Comparison of ENCODE assay signal across 8 mouse cellular contexts in genomic region chr11:9116121-9116520, GRCm38 (mm10). TPM values are rescaled to one million over a fixed set of nuclear protein-coding genes. Genes with fewer than 3 reads are reported as not detected.
A peak's percentile ranks its signal among the peaks of the same experiment; 100 is the strongest.
DNase-seq lines count a peak whose midpoint lies in the region; ATAC-seq and TF ChIP-seq lines count a peak whose summit lies in the region.

No protein-coding gene starts in this region.

- 0 out of 2 replicates have a peak overlapping the region, but pooled peaks have one; percentile 12 for H3K4me2 ChIP-seq in forebrain, embryonic 11.5 days (ENCODE audit: low read depth, low read length, severe bottlenecking)
- H3K4me2 ChIP-seq in forebrain, embryonic 15.5 days (replicated peaks), result no peak overlapping the region
- H3K4me2 ChIP-seq in CH12.LX (ENCODE audit: insufficient read depth, low read depth, poor library complexity, severe bottlenecking), result peak overlapping the region; percentile 87
- peak overlapping the region; percentile 25; the same call in 1 of the 2 replicates for H3K4me2 ChIP-seq in forebrain, embryonic 14.5 days (ENCODE audit: low read length)
- H3K4me2 ChIP-seq in liver, embryonic 15.5 days, result peak overlapping the region; percentile 38

- no peak for DNase-seq in forebrain, embryonic 11.5 days (ENCODE audit: low spot score)
- no peak for DNase-seq in CH12.LX (ENCODE audit: extremely low read depth)
- no peak for DNase-seq in forebrain, embryonic 14.5 days (ENCODE audit: low spot score)
- DNase-seq in frontal cortex, postnatal 25 days (ENCODE audit: low spot score in 2 of 2), result no peak
- no peak for DNase-seq in layer of hippocampus, adult 9-10 months (ENCODE audit: low spot score)
- DNase-seq in ovary, adult 18-20 months (ENCODE audit: low spot score), result no peak

- in situ Hi-C loops in CH12.LX (cut with MboI; ENCODE audit: low pct_ligation_motif_present, low pct_unique_long_range_greater_than_20kb, low sequenced_read_pairs), result no loop called here

- dilution Hi-C loops in CH12.LX (cut with MboI; ENCODE audit: extremely low pct_ligation_motif_present, extremely low pct_unique_long_range_greater_than_20kb, low sequenced_read_pairs), result no loop called here

- no peak for ATAC-seq in forebrain, embryonic 11.5 days (replicated peaks; ENCODE audit: low FRiP score)
- ATAC-seq in forebrain, embryonic 15.5 days (replicated peaks), result no peak
- no peak for ATAC-seq in forebrain, embryonic 14.5 days
- no peak for ATAC-seq in liver, embryonic 15.5 days (ENCODE audit: insufficient read depth)

- H3K36me3 ChIP-seq in forebrain, embryonic 11.5 days (ENCODE audit: control insufficient read depth, insufficient read depth, low read length), result no peaks in the 10 kb centered on the region
- H3K36me3 ChIP-seq in forebrain, embryonic 15.5 days, result no peaks in the 10 kb centered on the region
- no peaks in the 10 kb centered on the region for H3K36me3 ChIP-seq in CH12.LX (replicated peaks in 1 of 2; ENCODE audit: control insufficient read depth in 1 of 2, insufficient read depth in 1 of 2, low read length in 1 of 2)
- no peaks in the 10 kb centered on the region for H3K36me3 ChIP-seq in forebrain, embryonic 14.5 days (ENCODE audit: control insufficient read depth, insufficient read depth, low read length)
- H3K36me3 ChIP-seq in liver, embryonic 15.5 days (replicated peaks), result no peaks in the 10 kb centered on the region

- H3K9me3 ChIP-seq in forebrain, embryonic 11.5 days (ENCODE audit: control insufficient read depth, low read length), result no peaks in the 10 kb centered on the region
- H3K9me3 ChIP-seq in forebrain, embryonic 15.5 days, result no peaks in the 10 kb centered on the region
- H3K9me3 ChIP-seq in CH12.LX (replicated peaks; ENCODE audit: low read length), result no peaks in the 10 kb centered on the region
- H3K9me3 ChIP-seq in forebrain, embryonic 14.5 days (replicated peaks; ENCODE audit: control insufficient read depth, low read length), result no peaks in the 10 kb centered on the region
- H3K9me3 ChIP-seq in liver, embryonic 15.5 days (replicated peaks), result no peaks in the 10 kb centered on the region

- no peak for TF ChIP-seq RAD21 in CH12.LX (IDR thresholded peaks at IDR 0.05; ENCODE audit: low read depth, low read length)

- no peak for TF ChIP-seq CTCF in CH12.LX (conservative IDR thresholded peaks at IDR 0.05 in 1 of 2, IDR thresholded peaks at IDR 0.05 in 1 of 2; ENCODE audit: low read depth in 2 of 2, low read length in 2 of 2)

- peaks cover 19% of the 10 kb centered on the region for H3K27me3 ChIP-seq in forebrain, embryonic 11.5 days (ENCODE audit: control insufficient read depth, insufficient read depth, low read length)
- peaks cover 20% of the 10 kb centered on the region for H3K27me3 ChIP-seq in forebrain, embryonic 15.5 days
- H3K27me3 ChIP-seq in CH12.LX (replicated peaks), result peaks cover 79% of the 10 kb centered on the region
- peaks cover 22% of the 10 kb centered on the region for H3K27me3 ChIP-seq in forebrain, embryonic 14.5 days (replicated peaks; ENCODE audit: control insufficient read depth, insufficient read depth, low read length)
- H3K27me3 ChIP-seq in liver, embryonic 15.5 days, result peaks cover 62% of the 10 kb centered on the region

- no peak for TF ChIP-seq EP300 in CH12.LX (IDR thresholded peaks at IDR 0.05; ENCODE audit: low read length)

- 2% methylated on average over 10 of the region's 10 CpGs for WGBS in forebrain, embryonic 11.5 days
- 2% methylated on average over 10 of the region's 10 CpGs for WGBS in forebrain, embryonic 15.5 days
- 1% methylated on average over 10 of the region's 10 CpGs for WGBS in forebrain, embryonic 14.5 days
- 4% methylated on average over 10 of the region's 10 CpGs for WGBS in liver, embryonic 15.5 days (ENCODE audit: insufficient replicate concordance)

- H3K79me2 ChIP-seq in CH12.LX (replicated peaks; ENCODE audit: control insufficient read depth, extremely low read depth, insufficient read depth, poor library complexity, severe bottlenecking), result no peaks in the 10 kb centered on the region

- no peak for TF ChIP-seq POLR2A in CH12.LX (IDR thresholded peaks at IDR 0.05; ENCODE audit: low read depth, low read length)

- no peak overlapping the region for H3K27ac ChIP-seq in forebrain, embryonic 11.5 days (ENCODE audit: low read depth, low read length)
- H3K27ac ChIP-seq in forebrain, embryonic 15.5 days (replicated peaks), result no peak overlapping the region
- no peak overlapping the region for H3K27ac ChIP-seq in CH12.LX (ENCODE audit: insufficient read depth, low read depth)
- no peak overlapping the region for H3K27ac ChIP-seq in forebrain, embryonic 14.5 days (ENCODE audit: low read depth, low read length)
- H3K27ac ChIP-seq in liver, embryonic 15.5 days (replicated peaks), result no peak overlapping the region

- H3K4me1 ChIP-seq in forebrain, embryonic 11.5 days (replicated peaks; ENCODE audit: control insufficient read depth, insufficient read depth, low read length), result peaks cover 5% of the 10 kb centered on the region; the same call in 1 of the 2 replicates
- peaks cover 25% of the 10 kb centered on the region for H3K4me1 ChIP-seq in forebrain, embryonic 15.5 days
- peaks cover 2 to 4% of the 10 kb centered on the region in 2 experiments; a peak in 2 of 4 replicates for H3K4me1 ChIP-seq in CH12.LX (ENCODE audit: control insufficient read depth in 1 of 2, insufficient read depth in 2 of 2)
- peaks cover 19% of the 10 kb centered on the region for H3K4me1 ChIP-seq in forebrain, embryonic 14.5 days (ENCODE audit: control insufficient read depth, insufficient read depth, low read length)
- peaks cover 22% of the 10 kb centered on the region for H3K4me1 ChIP-seq in liver, embryonic 15.5 days (replicated peaks)

- no peak overlapping the region for H3K4me3 ChIP-seq in forebrain, embryonic 11.5 days (ENCODE audit: low read depth, low read length)
- no peak overlapping the region for H3K4me3 ChIP-seq in forebrain, embryonic 15.5 days
- no peak overlapping the region for H3K4me3 ChIP-seq in CH12.LX (replicated peaks in 1 of 3; ENCODE audit: low read depth in 2 of 3, low read length in 2 of 3, poor library complexity in 1 of 3)
- H3K4me3 ChIP-seq in forebrain, embryonic 14.5 days (ENCODE audit: low read depth, low read length), result no peak overlapping the region
- 0 out of 2 replicates have a peak overlapping the region, but pooled peaks have one; percentile 17 for H3K4me3 ChIP-seq in liver, embryonic 15.5 days (replicated peaks)

- no peak overlapping the region for H3K9ac ChIP-seq in forebrain, embryonic 11.5 days (ENCODE audit: low read length)
- no peak overlapping the region for H3K9ac ChIP-seq in forebrain, embryonic 15.5 days (replicated peaks)
- no peak overlapping the region for H3K9ac ChIP-seq in CH12.LX (ENCODE audit: insufficient read depth, low read depth)
- no peak overlapping the region for H3K9ac ChIP-seq in forebrain, embryonic 14.5 days (ENCODE audit: low read length)
- H3K9ac ChIP-seq in liver, embryonic 15.5 days, result no peak overlapping the region

TF ChIP-seq in CH12.LX, 34 proteins besides CTCF, POLR2A, EP300 and RAD21:
- TF ChIP-seq GABPA (IDR thresholded peaks at IDR 0.05; ENCODE audit: insufficient replicate concordance, low read depth, low read length) (no peak), KAT2A (IDR thresholded peaks at IDR 0.05; ENCODE audit: insufficient replicate concordance, low read length) (no peak), NRF1 (IDR thresholded peaks at IDR 0.05; ENCODE audit: low read depth, low read length) (no peak), NELFE (IDR thresholded peaks at IDR 0.05; ENCODE audit: low read depth, low read length) (no peak), MAX (IDR thresholded peaks at IDR 0.05; ENCODE audit: low read length) (no peak), ZNF384 (IDR thresholded peaks at IDR 0.05; ENCODE audit: low read depth, low read length) (no peak), BHLHE40 (IDR thresholded peaks at IDR 0.05; ENCODE audit: low read depth, low read length) (peak; percentile 75), MEF2A (IDR thresholded peaks at IDR 0.05; ENCODE audit: borderline replicate concordance, low read depth, low read length) (no peak)

RNA-seq across cellular contexts. Expression of gene Upp1, which starts 1.8 kb away (rescaled TPM):
- 2.3 and 5.0 TPM in 2 replicates for polyA plus RNA-seq in forebrain, embryonic 11.5 days (2014; fragmentation: Nextera tagmentation; extraction: Ambion mirVana)
- 1.6 and 1.8 TPM in 2 replicates for polyA plus RNA-seq in forebrain, embryonic 15.5 days (2015; fragmentation: Nextera tagmentation; extraction: Ambion mirVana)
- total RNA-seq in CH12.LX (2012; rRNA removed), result 0.21 TPM in 1 of 2 replicates, not detected in the other
- not detected in 2 replicates for total RNA-seq in CH12.LX (2014; rRNA removed)
- not detected in 2 replicates for polyA plus RNA-seq in CH12.LX (2012; ENCODE audit: insufficient read length, low read depth)
- 1.4 and 3.0 TPM in 2 replicates for polyA plus RNA-seq in forebrain, embryonic 14.5 days (2014; fragmentation: Nextera tagmentation; extraction: Ambion mirVana)
- 1.2 and 1.8 TPM in 2 replicates for polyA plus RNA-seq in liver, embryonic 15.5 days (2015; fragmentation: Nextera tagmentation; extraction: Ambion mirVana)
